Mouse (Mus musculus) liver, adult 2 months (tissue): Measurements from ENCODE around the gene Dpf3.

Experiments used
- CTCF ChIP-seq: fragments of 200-500 bp; IDR thresholded peaks from 2 replicates; pipeline ENCODE4 v1.5.1; 2011; ENCODE audit warnings: low read depth, low read length, control low read depth
- POLR2A ChIP-seq: fragments of 200-500 bp; IDR thresholded peaks from 2 replicates; pipeline ENCODE4 v1.6.1; 2011; ENCODE audit warnings: low read length, control low read depth; ENCODE audit not compliant: insufficient read depth; ENCODE audit errors: extremely low read depth

GRCm38 (mm10) chr12:83433987-83434698 lies 53.4 kb downstream of the Dpf3 start:
- no peak for TF ChIP-seq CTCF
- TF ChIP-seq POLR2A: no peak
